Mouse (Mus musculus): ENCODE results near the gene Gm13691. TPM values are rescaled to one million over a fixed set of nuclear protein-coding genes. Genes with fewer than 3 reads are reported as not detected.
"Not testable (repeated sequence)": the region's sequence is repeated elsewhere in the genome, so short reads cannot be mapped to it uniquely, and the experiment has no call there.

Gm13691 gene
- polyA plus RNA-seq, 1 experiment from 2014 or later, result not detected

DNA sequence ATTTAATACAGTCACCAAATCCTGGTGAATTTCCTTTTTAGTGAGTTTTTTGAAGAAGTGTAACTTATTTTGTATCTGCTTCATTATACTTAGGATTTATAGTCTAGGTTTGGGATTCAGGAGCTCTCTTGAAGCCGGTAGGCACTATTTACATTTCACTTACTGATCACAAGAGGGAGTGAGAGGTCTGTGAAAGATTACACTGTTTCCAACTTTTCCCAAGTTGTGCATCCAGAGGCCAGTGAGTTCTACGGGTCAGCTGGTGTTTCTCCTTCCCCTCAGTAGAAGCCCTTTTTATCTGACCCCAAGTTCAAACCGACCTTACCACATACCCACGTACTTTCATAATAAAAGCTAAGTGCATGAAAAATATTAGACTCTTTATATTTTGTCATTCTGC is 47.0 kb downstream of the Gm13691 start:
- Histone ChIP-seq H3K36me3 (no peaks in the 10 kb centered on the region), H3K27me3 (replicated peaks) (no peaks in the 10 kb centered on the region), H3K4me3 (no peak overlapping the region), H3K4me2 (no peak overlapping the region), H3K4me1 (no peaks in the 10 kb centered on the region), H3K9me3 (no peaks in the 10 kb centered on the region), H3K27ac (replicated peaks) (no peak overlapping the region), H3K9ac (no peak overlapping the region)
- WGBS, result 8% methylated on average over 4 of the region's 4 CpGs
- ATAC-seq (ENCODE audit: extremely low read depth, insufficient number of reproducible peaks, low FRiP score, low TSS enrichment), result no peak

- not testable (repeated sequence) for H3K4me1 ChIP-seq; ATAC-seq (ENCODE audit: extremely low read depth, insufficient number of reproducible peaks, low FRiP score, low TSS enrichment); H3K4me2 ChIP-seq; H3K27ac ChIP-seq (replicated peaks); H3K36me3 ChIP-seq; H3K4me3 ChIP-seq; H3K9ac ChIP-seq; H3K9me3 ChIP-seq; H3K27me3 ChIP-seq (replicated peaks)
- WGBS, result 81% methylated on average over 1 of the region's 1 CpGs
Observed at GRCm38 (mm10) chr2:84037943-84038342, 47.6 kb downstream of the Gm13691 start.

DNA sequence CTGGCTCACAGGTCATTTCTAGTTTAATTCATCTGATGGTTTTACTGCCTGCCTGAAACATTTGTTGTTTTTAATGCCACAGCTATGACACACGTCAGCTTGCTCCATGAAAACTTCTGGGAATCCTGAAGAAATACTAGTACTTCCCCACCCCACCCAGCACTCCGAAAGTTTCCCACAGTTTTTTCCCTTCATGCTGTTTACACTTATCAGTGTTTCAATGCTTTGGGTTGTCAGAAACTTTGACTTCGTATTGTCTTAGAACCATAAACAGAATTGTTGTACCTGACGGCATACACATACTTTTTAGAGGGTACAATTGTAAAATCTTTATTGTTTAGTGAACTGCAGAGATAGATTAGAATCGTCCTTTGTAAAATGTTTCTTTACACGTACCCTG is 48.9 kb downstream of the Gm13691 start:
- Histone ChIP-seq H3K27ac (replicated peaks) (no peak overlapping the region), H3K36me3 (no peaks in the 10 kb centered on the region), H3K9ac (no peak overlapping the region), H3K4me1 (no peaks in the 10 kb centered on the region), H3K9me3 (no peaks in the 10 kb centered on the region), H3K4me3 (no peak overlapping the region), H3K4me2 (no peak overlapping the region), H3K27me3 (replicated peaks) (no peaks in the 10 kb centered on the region)
- no peak for ATAC-seq (ENCODE audit: extremely low read depth, insufficient number of reproducible peaks, low FRiP score, low TSS enrichment)
- whole genome bisulfite sequencing, result 58% methylated on average over 6 of the region's 6 CpGs

Other genes starting within 250 kb of the Gm13691 start
- gene Fam171b, start 177.9 kb upstream of the Gm13691 start, polyA plus RNA-seq (2015; fragmentation: Nextera tagmentation; extraction: Ambion mirVana), result 2.1 and 2.7 TPM in 2 replicates
- gene Zswim2, start 49.3 kb upstream of the Gm13691 start, polyA plus RNA-seq (2015; fragmentation: Nextera tagmentation; extraction: Ambion mirVana), result not detected in 2 replicates
- gene Gm13698, start 34.9 kb upstream of the Gm13691 start, polyA plus RNA-seq (2015; fragmentation: Nextera tagmentation; extraction: Ambion mirVana), result not detected in 2 replicates
- not detected in 2 replicates for gene Gm13693, start 29.1 kb upstream of the Gm13691 start, polyA plus RNA-seq (2015; fragmentation: Nextera tagmentation; extraction: Ambion mirVana)
- not detected in 2 replicates for gene Gm13695, start 23.2 kb upstream of the Gm13691 start, polyA plus RNA-seq (2015; fragmentation: Nextera tagmentation; extraction: Ambion mirVana)
- gene Gm13696, start 17.4 kb upstream of the Gm13691 start, polyA plus RNA-seq (2015; fragmentation: Nextera tagmentation; extraction: Ambion mirVana), result not detected in 2 replicates
- not detected in 2 replicates for gene Gm13694, start 11.6 kb upstream of the Gm13691 start, polyA plus RNA-seq (2015; fragmentation: Nextera tagmentation; extraction: Ambion mirVana)
- gene Gm13697, start 5.8 kb upstream of the Gm13691 start, polyA plus RNA-seq (2015; fragmentation: Nextera tagmentation; extraction: Ambion mirVana), result not detected in 2 replicates